Mouse (Mus musculus) hindbrain, embryonic 13.5 days (tissue): ENCODE measurements around the gene Slc16a1. TPM values are rescaled to one million over a fixed set of nuclear protein-coding genes. Genes with fewer than 3 reads are reported as not detected.

ENCODE experiments used
- ATAC-seq: fragments of 200-750 bp; cut with Nextera tagmentation; 2 replicates; pipeline ENCODE4 v1.8.0; 2017; ENCODE audit warnings: moderate TSS enrichment; ENCODE audit not compliant: low FRiP score
- H3K27ac ChIP-seq: fragments of 300-500 bp; sonication (generic); 2 replicates; pipeline ENCODE4 v1.5.1; 2015; ENCODE audit warnings: inconsistent platforms, mild to moderate bottlenecking, moderate library complexity
- H3K27me3 ChIP-seq: fragments of 300-500 bp; sonication (generic); 2 replicates; pipeline ENCODE4 v1.6.1; 2015; ENCODE audit warnings: mild to moderate bottlenecking, inconsistent platforms
- H3K36me3 ChIP-seq: fragments of 300-500 bp; sonication (generic); 2 replicates; pipeline ENCODE4 v1.6.1; 2015; ENCODE audit warnings: mild to moderate bottlenecking, inconsistent platforms
- H3K4me1 ChIP-seq: fragments of 300-500 bp; sonication (generic); replicated peaks from 2 replicates; pipeline ENCODE4 v1.6.1; 2015; ENCODE audit warnings: inconsistent platforms
- H3K4me2 ChIP-seq: fragments of 300-500 bp; sonication (generic); 2 replicates; pipeline ENCODE4 v1.6.1; 2015; ENCODE audit warnings: inconsistent platforms, mild to moderate bottlenecking, moderate library complexity
- H3K4me3 ChIP-seq: fragments of 300-500 bp; sonication (generic); 2 replicates; pipeline ENCODE4 v1.5.1; 2015; ENCODE audit warnings: mild to moderate bottlenecking, inconsistent platforms
- H3K9ac ChIP-seq: fragments of 300-500 bp; sonication (generic); 2 replicates; pipeline ENCODE4 v1.6.1; 2015; ENCODE audit warnings: mild to moderate bottlenecking, inconsistent platforms
- H3K9me3 ChIP-seq: fragments of 300-500 bp; sonication (generic); 2 replicates; pipeline ENCODE4 v1.6.1; 2016; ENCODE audit warnings: inconsistent platforms
- WGBS: fragments of 180-500 bp; shearing (Covaris S2); methylation state at CpG from one replicate; pipeline ENCODE4 v1.1.7; 2015; 5-methylcytosine and 5-hydroxymethylcytosine counted together
- polyA plus RNA-seq: library from polyadenylated mRNA; unstranded; fragments of >200 nt; fragmentation: Nextera tagmentation; extraction: Ambion mirVana; gene quantifications from 2 replicates; pipeline ENCODE4 v1.2.1, GENCODE M21; 2015

Gene Slc16a1
- 8.3 and 8.4 TPM in 2 replicates for polyA plus RNA-seq

DNA sequence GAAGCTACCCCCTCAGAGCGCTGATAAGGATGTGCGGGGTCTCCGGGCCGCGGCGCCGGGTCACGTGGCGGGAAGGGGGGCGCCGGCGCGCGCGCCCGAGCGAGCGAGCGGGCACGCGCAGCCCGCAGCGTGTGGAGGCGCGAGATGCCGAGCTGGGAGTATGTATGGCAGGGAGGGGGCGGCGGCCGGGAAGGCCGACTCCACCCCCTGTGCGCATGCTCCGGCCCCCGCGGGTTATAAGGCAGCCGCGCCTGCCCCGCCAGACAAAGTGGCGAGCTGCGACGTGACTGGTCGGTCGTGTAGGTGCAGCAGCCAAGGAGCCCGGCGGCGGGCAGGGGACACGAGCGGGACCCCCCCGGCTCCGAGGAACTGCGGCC lies at the start of gene Slc16a1:
TSS of gene Slc16a1 (plus strand) at position 266 of the 377 bp plus-strand sequence.
- H3K27ac ChIP-seq, result peak within 1 kb of the TSS; percentile 71
- no peaks in the 10 kb centered on the region for H3K36me3 ChIP-seq
- H3K4me1 ChIP-seq, result peaks cover 16% of the 10 kb centered on the region
- peak within 1 kb of the TSS; percentile 85 for H3K9ac ChIP-seq
- WGBS, result 0% methylated on average over 41 of the region's 50 CpGs
- ATAC-seq, result peak; percentile 97
- H3K4me2 ChIP-seq, result peak within 1 kb of the TSS; percentile 92
- no peaks in the 10 kb centered on the region; the same call in 1 of the 2 replicates for H3K27me3 ChIP-seq
- no peaks in the 10 kb centered on the region for H3K9me3 ChIP-seq
- peak within 1 kb of the TSS; percentile 79 for H3K4me3 ChIP-seq

DNA sequence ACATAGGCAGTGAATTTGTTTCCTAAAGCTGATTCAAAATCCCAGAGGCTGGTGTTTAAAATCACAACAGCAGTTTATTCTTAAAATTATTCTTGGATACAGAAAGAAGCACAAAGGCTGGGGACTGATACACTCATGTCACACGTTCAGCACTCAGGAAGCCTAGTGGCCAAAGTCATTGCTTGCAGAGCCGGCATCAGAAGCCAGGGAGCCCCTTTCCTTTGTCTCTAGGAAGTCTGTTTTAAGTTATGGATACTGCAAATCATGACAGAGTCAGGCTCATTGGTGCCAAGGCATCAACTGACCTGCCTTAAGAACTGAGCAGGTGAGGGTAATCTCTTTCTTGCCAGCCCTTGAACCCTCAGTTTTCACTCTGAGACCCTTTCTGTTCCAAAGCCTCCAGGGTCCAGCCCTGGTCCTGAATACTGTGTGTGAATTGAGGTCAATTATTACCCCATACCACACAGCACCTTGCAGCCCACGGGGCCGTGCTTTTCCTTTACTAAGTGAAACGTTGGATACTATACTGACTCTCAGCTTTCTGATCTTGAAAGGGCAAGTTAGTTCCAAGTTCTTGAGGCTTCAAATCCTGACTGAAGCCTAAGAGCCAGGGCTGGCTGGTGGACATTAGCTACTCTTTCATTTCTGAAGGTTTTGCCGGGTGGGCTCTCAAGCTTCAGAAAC lies 41.9 kb upstream of the Slc16a1 start:
- H3K27ac ChIP-seq, result peak overlapping the region; percentile 49; the same call in 1 of the 2 replicates
- H3K9ac ChIP-seq, result no peak overlapping the region
- no peak overlapping the region for H3K4me2 ChIP-seq
- H3K9me3 ChIP-seq, result no peaks in the 10 kb centered on the region
- no peak overlapping the region for H3K4me3 ChIP-seq
- H3K4me1 ChIP-seq, result 0 out of 2 replicates have a peak, but pooled peaks cover 5% of the 10 kb centered on the region
- no peaks in the 10 kb centered on the region for H3K27me3 ChIP-seq
- no peak for ATAC-seq
- WGBS, result 73% methylated on average over 6 of the region's 6 CpGs
- no peaks in the 10 kb centered on the region for H3K36me3 ChIP-seq

DNA sequence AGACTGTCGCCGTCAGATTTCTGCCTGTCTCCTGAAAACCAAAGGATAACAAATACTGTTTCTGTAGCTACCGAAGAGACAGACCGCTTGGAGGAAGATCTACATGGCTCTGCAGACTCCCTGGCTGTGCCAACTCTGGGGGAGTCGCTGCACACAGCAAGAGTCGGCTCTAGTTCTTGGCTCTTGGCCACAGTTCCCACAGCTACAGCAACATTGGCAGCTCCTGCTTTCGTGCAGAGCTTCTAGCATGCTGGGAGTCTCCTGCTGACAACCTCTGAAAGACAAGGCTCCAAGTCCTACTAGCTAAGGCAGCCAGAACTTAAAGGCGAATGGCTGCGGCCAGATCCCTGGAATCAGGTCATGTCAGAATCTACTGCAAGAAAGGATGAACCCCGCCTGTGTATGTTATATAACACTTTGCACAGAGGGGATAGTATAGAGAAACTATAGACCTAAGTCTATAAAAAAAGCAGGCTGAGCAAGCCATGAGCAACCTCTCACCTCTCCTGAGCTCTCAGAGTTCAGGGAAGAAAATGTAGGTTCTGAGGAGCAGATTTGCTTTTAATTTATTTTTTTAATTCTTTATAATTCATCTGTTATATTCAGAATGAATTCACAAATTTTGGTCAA lies 41.2 kb upstream of the Slc16a1 start:
- Histone ChIP-seq H3K9ac (no peak overlapping the region), H3K36me3 (no peaks in the 10 kb centered on the region), H3K4me3 (no peak overlapping the region), H3K27me3 (no peaks in the 10 kb centered on the region), H3K9me3 (no peaks in the 10 kb centered on the region), H3K4me1 (0 out of 2 replicates have a peak, but pooled peaks cover 5% of the 10 kb centered on the region), H3K27ac (peak overlapping the region; percentile 49; the same call in 1 of the 2 replicates), H3K4me2 (no peak overlapping the region)
- WGBS, result 59% methylated on average over 10 of the region's 10 CpGs
- ATAC-seq, result peak; percentile 36; the same call in 1 of the 2 replicates

DNA sequence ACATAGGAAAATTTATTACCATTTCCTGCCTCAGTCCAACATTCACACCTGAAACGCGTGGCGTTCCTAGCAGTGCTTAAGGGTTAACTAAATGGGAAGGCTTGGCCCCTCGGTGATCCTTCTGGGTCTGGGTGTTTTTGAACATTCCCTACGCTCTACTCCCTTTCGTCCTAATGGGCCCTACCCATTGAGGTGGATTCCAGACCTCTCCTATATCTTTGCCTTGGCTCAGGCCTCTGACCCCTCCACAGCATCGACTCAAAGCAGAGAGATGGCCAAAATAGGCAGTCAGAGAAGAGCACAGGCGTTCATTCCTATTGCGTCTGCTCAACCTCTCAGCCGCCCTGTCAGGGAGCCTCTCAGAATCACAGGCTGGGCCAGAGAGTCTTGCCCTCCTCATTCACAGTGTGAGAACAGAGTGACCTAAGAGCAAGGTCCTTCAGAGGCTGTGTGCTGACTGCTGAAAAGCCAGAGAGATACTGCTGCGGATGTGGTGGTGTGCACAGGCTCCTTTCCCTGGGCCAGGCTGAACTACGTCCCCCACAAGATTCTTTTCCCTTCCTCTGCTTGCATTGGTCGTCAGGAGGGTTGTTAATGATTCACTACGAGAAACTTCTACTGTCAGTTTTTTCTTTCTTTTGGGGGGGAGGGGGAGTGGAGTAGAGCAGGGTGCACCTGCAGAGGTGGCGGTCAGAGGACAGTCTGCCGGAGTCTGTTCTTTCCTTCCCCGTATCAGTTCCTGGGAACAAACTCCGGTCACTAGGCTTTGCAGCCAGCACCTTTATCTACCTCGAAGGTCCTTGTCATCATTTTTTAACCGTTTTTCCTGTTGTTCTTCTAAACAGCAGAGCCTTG lies 38.9 kb upstream of the Slc16a1 start:
- Histone ChIP-seq H3K4me1 (0 out of 2 replicates have a peak, but pooled peaks cover 5% of the 10 kb centered on the region), H3K27ac (no peak overlapping the region), H3K9ac (peak overlapping the region; percentile 24; the same call in 1 of the 2 replicates), H3K27me3 (no peaks in the 10 kb centered on the region), H3K4me2 (no peak overlapping the region), H3K36me3 (no peaks in the 10 kb centered on the region), H3K9me3 (no peaks in the 10 kb centered on the region), H3K4me3 (no peak overlapping the region)
- ATAC-seq, result no peak
- whole genome bisulfite sequencing, result 68% methylated on average over 20 of the region's 20 CpGs

DNA sequence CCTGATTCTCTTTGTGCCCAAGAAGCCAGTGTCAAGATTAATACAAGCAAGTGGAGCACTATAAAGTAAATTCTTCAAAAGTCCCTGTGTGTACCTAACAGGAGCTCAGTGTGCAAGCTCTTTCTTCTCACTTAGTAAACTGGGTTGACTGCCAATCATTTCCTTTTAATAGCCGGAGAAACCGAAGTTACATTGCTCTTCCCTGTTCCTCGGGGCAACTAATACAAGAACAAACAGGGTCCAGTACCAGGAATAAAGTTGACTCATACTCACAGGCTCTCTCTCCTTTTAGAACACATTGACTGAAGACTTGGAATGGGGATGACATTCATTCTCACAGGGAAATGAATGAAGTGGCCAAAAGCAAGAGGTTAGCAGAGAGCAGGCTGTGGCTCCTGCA lies 37.8 kb upstream of the Slc16a1 start:
- WGBS, result 73% methylated on average over 3 of the region's 3 CpGs
- Histone ChIP-seq H3K9ac (no peak overlapping the region), H3K4me2 (no peak overlapping the region), H3K9me3 (no peaks in the 10 kb centered on the region), H3K36me3 (no peaks in the 10 kb centered on the region), H3K4me1 (0 out of 2 replicates have a peak, but pooled peaks cover 5% of the 10 kb centered on the region), H3K4me3 (no peak overlapping the region), H3K27me3 (no peaks in the 10 kb centered on the region), H3K27ac (no peak overlapping the region)
- no peak for ATAC-seq

DNA sequence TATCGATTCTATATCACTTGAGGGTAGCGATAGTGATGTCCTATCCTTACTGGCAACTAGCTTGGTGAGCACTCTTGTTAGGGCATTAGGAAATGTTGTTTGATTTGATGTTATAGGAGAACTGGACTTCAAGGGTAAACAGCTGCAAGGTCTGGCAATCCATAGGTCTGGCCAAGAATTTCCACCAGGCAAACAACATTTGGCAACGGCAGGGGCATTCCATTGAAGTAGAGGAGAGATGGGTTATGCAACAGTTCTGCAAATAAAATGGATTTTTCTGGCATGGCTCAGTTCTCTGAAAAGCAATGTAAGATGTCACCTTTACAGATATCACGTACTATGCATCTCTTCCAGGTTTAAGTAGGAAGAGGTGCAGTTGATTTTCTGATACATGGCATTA lies 36.8 kb upstream of the Slc16a1 start:
- WGBS, result 94% methylated on average over 4 of the region's 4 CpGs
- H3K4me1 ChIP-seq, result 0 out of 2 replicates have a peak, but pooled peaks cover 4% of the 10 kb centered on the region
- H3K27ac ChIP-seq, result no peak overlapping the region
- no peaks in the 10 kb centered on the region for H3K27me3 ChIP-seq
- H3K36me3 ChIP-seq, result no peaks in the 10 kb centered on the region
- no peaks in the 10 kb centered on the region for H3K9me3 ChIP-seq
- H3K4me3 ChIP-seq, result no peak overlapping the region
- H3K9ac ChIP-seq, result no peak overlapping the region
- no peak overlapping the region for H3K4me2 ChIP-seq
- ATAC-seq, result no peak

DNA sequence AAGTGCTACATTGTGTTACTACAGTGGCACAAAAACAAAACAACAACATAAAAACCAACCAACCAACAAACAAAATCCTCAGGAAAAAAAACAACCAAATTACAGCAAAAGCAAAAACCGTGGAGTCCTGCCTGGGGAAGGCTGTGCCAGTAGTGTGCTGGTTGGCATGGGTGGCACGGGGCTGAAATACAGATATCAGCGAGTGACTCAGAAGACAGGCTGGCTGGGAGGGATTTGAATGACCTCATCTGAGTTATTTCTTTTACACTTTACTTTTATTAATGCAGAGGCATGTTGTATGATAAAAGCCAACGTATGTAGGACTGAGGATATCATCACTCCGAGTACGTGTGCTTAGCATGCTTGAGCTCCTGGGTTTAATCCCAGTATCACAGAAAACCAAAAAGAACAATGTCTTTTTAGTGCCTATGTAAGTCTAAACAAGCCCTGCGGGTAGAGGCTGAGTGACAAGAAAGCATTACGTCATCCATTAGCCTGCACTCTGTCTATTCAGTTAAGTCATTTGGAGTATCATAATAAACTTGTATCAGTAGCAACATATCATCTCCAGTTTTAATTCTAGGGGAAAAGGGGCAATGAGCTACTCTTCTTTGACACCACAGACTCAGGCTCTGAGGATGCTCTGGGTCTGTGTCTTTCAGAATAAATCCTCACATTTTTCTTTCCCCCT lies 28.6 kb upstream of the Slc16a1 start:
- H3K27me3 ChIP-seq, result no peaks in the 10 kb centered on the region

DNA sequence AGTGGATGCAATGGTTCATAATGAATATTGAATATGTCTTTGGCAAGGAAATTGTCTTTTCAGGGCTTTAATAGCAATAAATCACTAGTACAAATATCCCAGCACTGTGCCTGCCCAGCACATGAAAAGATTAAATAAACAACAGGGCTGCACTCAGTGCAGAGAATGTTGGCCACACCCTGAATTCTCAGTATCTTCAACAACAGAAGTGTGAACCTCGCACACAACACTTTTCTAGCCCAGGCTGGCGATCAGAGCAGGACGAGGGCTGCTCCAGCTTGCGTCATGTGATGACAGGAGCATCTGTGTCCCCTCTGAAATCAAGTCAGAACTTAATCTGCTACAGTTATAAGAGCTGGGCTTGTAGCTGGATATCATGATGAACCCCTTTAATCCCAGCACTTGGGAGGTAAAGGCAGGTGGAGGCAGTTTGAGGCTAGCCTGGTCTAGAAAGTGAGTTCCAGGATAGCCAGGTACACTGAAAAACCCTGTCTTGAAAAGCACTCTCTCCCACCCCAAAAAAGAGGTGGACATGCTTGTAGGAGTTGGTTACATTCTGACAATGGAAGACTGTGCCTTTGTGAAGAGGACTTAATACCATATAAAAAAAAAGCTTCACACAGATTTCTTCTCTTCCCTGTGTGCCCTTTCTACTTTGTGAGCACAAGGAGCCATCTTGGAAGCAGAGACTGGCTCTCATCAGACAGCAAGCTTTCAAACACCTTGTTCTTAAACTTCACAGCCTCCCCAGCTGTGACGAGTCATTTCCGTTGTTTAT lies 27.8 kb upstream of the Slc16a1 start:
- Histone ChIP-seq H3K9me3 (no peaks in the 10 kb centered on the region), H3K36me3 (no peaks in the 10 kb centered on the region), H3K27me3 (no peaks in the 10 kb centered on the region), H3K4me1 (no peaks in the 10 kb centered on the region), H3K4me3 (no peak overlapping the region), H3K4me2 (no peak overlapping the region), H3K27ac (no peak overlapping the region), H3K9ac (no peak overlapping the region)
- WGBS, result 83% methylated on average over 6 of the region's 6 CpGs
- ATAC-seq, result no peak

More for the DNA sequence above, 28.6 kb upstream of the Slc16a1 start:
- Histone ChIP-seq H3K4me3 (no peak overlapping the region), H3K4me1 (no peaks in the 10 kb centered on the region), H3K9ac (no peak overlapping the region), H3K27ac (no peak overlapping the region), H3K36me3 (no peaks in the 10 kb centered on the region), H3K4me2 (no peak overlapping the region), H3K9me3 (no peaks in the 10 kb centered on the region)
- WGBS, result 89% methylated on average over 8 of the region's 8 CpGs
- no peak for ATAC-seq

DNA sequence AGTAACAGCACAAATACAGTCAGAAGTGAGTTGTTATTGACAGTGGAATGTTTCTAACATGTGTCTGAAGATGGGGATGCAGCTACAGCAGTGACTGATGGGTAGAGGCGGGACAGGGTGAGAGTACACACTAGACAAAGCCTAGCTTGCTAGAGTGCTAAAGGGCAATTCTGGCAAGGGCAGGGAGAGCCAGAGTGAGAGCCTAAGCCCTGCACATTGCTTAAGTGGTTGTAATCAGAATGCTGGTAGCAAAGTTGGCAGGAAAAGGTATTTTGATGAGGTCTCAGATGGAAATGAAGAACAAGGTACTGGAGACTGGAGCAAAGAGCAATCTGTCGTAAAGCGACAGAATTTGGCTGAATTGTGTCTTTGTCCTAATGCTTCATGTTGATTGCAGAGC lies 26.5 kb upstream of the Slc16a1 start:
- no peak for ATAC-seq
- Histone ChIP-seq H3K9ac (no peak overlapping the region), H3K9me3 (no peaks in the 10 kb centered on the region), H3K4me3 (no peak overlapping the region), H3K4me2 (no peak overlapping the region), H3K36me3 (no peaks in the 10 kb centered on the region), H3K27ac (no peak overlapping the region), H3K27me3 (no peaks in the 10 kb centered on the region), H3K4me1 (no peaks in the 10 kb centered on the region)
- WGBS, result 92% methylated on average over 3 of the region's 3 CpGs

DNA sequence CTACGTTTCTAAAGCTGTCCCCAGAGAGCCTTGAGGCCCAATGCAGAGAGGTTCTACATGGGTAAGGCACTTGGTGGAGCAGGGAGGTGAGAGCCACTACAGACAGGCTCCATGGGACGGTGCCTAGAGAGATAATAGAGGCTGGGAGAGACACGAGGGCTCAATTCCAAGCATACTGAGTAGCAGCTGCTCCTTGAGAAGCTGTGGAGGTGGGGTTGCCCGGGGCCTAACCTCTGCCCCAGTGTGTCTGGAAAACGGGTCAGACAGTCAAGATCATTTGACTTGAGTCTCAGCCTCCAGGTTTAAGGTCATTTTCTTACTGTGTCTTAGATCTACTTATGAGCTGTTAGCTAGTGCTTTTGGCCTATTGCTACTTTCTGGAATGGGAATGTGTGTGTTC lies 25.4 kb upstream of the Slc16a1 start:
- no peaks in the 10 kb centered on the region for H3K9me3 ChIP-seq
- H3K4me3 ChIP-seq, result no peak overlapping the region
- H3K4me1 ChIP-seq, result no peaks in the 10 kb centered on the region
- no peak overlapping the region for H3K9ac ChIP-seq
- H3K27me3 ChIP-seq, result no peaks in the 10 kb centered on the region
- no peak for ATAC-seq
- no peaks in the 10 kb centered on the region for H3K36me3 ChIP-seq
- H3K27ac ChIP-seq, result no peak overlapping the region
- no peak overlapping the region for H3K4me2 ChIP-seq
- 74% methylated on average over 5 of the region's 5 CpGs for WGBS

DNA sequence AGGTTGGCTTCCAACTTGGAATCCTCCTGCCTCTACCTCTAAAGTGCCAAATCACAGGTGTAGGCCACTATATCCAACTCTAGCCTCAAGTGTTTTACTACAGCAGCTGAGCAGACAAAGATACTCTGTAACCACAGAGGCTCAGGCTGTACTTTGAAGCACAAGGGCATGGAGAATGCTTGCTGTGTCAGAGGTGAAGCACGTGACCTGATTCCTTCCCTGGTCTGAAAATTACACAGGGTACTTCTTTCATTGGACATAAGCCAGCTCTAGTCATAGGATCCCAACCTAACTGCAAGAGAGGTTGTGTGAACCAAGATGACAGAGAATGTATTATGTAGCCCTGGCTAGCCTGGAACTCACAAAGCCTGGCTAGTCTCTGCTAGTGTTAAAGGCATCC lies 24.4 kb upstream of the Slc16a1 start:
- 91% methylated on average over 1 of the region's 1 CpGs for WGBS
- Histone ChIP-seq H3K27ac (no peak overlapping the region), H3K36me3 (no peaks in the 10 kb centered on the region), H3K27me3 (no peaks in the 10 kb centered on the region), H3K9me3 (no peaks in the 10 kb centered on the region), H3K4me1 (no peaks in the 10 kb centered on the region), H3K9ac (no peak overlapping the region), H3K4me3 (no peak overlapping the region), H3K4me2 (no peak overlapping the region)
- ATAC-seq, result no peak
